Comparison of ENCODE assay signal across 8 mouse cellular contexts in genomic region chr17:12991194-12991634, GRCm38 (mm10). TPM values are rescaled to one million over a fixed set of nuclear protein-coding genes. Genes with fewer than 3 reads are reported as not detected.
DNase-seq lines count a peak whose midpoint lies in the region; ATAC-seq and TF ChIP-seq lines count a peak whose summit lies in the region.

No protein-coding gene starts in this region.

- intact Hi-C loops in left cerebral cortex, adult 2 months (cut with DNase I) = loop anchor here (10.0 kb wide), 1 partner anchor 196 kb away; no protein-coding TSS in a partner anchor

- no peak for ATAC-seq in heart, embryonic 13.5 days (ENCODE audit: extremely low read depth, insufficient number of reproducible peaks, low FRiP score, low TSS enrichment)
- ATAC-seq in limb, embryonic 11.5 days (ENCODE audit: insufficient number of reproducible peaks, low FRiP score, low TSS enrichment, low read depth) = no peak
- ATAC-seq in midbrain, embryonic 13.5 days = no peak

- H3K27me3 ChIP-seq in heart, embryonic 13.5 days (replicated peaks) = no peaks in the 10 kb centered on the region
- no peaks in the 10 kb centered on the region for H3K27me3 ChIP-seq in limb, embryonic 11.5 days (ENCODE audit: control insufficient read depth, insufficient read depth, low read length)
- no peaks in the 10 kb centered on the region for H3K27me3 ChIP-seq in midbrain, embryonic 13.5 days

- no peaks in the 10 kb centered on the region for H3K9me3 ChIP-seq in heart, embryonic 13.5 days
- H3K9me3 ChIP-seq in limb, embryonic 11.5 days (ENCODE audit: control insufficient read depth, low read length) = no peaks in the 10 kb centered on the region
- H3K9me3 ChIP-seq in midbrain, embryonic 13.5 days = no peaks in the 10 kb centered on the region

- no peak for TF ChIP-seq CTCF in left cerebral cortex, adult 2 months (IDR thresholded peaks at IDR 0.05)

- peak overlapping the region; percentile 100 for H3K9ac ChIP-seq in heart, embryonic 13.5 days
- peak overlapping the region; percentile 100 for H3K9ac ChIP-seq in limb, embryonic 11.5 days (ENCODE audit: low read length)
- peak overlapping the region; percentile 99 for H3K9ac ChIP-seq in midbrain, embryonic 13.5 days (replicated peaks)

- DNase-seq in left cerebral cortex, adult 2 months (ENCODE audit: extremely low spot score in 1 of 2, low spot score in 2 of 2) = no peak
- DNase-seq in left cerebral cortex, adult 18-20 months (ENCODE audit: low spot score in 2 of 2) = no peak
- peak; percentile 44 for DNase-seq in c-Kit-positive CD71-positive TER-119-positive erythroid progenitor cells, embryonic 14.5 days (ENCODE audit: low spot score)
- peak; percentile 40 for DNase-seq in limb, embryonic 11.5 days (ENCODE audit: low spot score)
- peak; percentile 37 to 38 for DNase-seq in thymus, postnatal 10 days (ENCODE audit: low spot score in 2 of 2)
- DNase-seq in layer of hippocampus, postnatal 36 days = no peak

- peak overlapping the region; percentile 99 for H3K4me3 ChIP-seq in left cerebral cortex, adult 2 months
- peak overlapping the region; percentile 99 for H3K4me3 ChIP-seq in heart, embryonic 13.5 days
- peak overlapping the region; percentile 72 for H3K4me3 ChIP-seq in limb, embryonic 11.5 days (ENCODE audit: low read depth, low read length)
- peak overlapping the region; percentile 97 for H3K4me3 ChIP-seq in midbrain, embryonic 13.5 days (replicated peaks)

- H3K4me1 ChIP-seq in heart, embryonic 13.5 days = peaks cover 23% of the 10 kb centered on the region
- peaks cover 2% of the 10 kb centered on the region; the same call in 1 of the 2 replicates for H3K4me1 ChIP-seq in limb, embryonic 11.5 days (ENCODE audit: control insufficient read depth, insufficient read depth, low read length)
- peaks cover 25% of the 10 kb centered on the region for H3K4me1 ChIP-seq in midbrain, embryonic 13.5 days (replicated peaks)

- 3% methylated on average over 12 of the region's 12 CpGs for WGBS in heart, embryonic 13.5 days
- 6% methylated on average over 12 of the region's 12 CpGs for WGBS in limb, embryonic 11.5 days
- WGBS in midbrain, embryonic 13.5 days = 2% methylated on average over 12 of the region's 12 CpGs

- H3K27ac ChIP-seq in left cerebral cortex, adult 2 months = peak overlapping the region; percentile 99
- H3K27ac ChIP-seq in heart, embryonic 13.5 days (replicated peaks) = peak overlapping the region; percentile 100
- H3K27ac ChIP-seq in limb, embryonic 11.5 days (replicated peaks; ENCODE audit: low read depth, low read length) = peak overlapping the region; percentile 98
- H3K27ac ChIP-seq in midbrain, embryonic 13.5 days = peak overlapping the region; percentile 99

- peak overlapping the region; percentile 95 for H3K4me2 ChIP-seq in heart, embryonic 13.5 days
- peak overlapping the region; percentile 79 for H3K4me2 ChIP-seq in limb, embryonic 11.5 days (ENCODE audit: low read depth, severe bottlenecking)
- H3K4me2 ChIP-seq in midbrain, embryonic 13.5 days (replicated peaks) = peak overlapping the region; percentile 83

- peaks cover 8% of the 10 kb centered on the region for H3K36me3 ChIP-seq in heart, embryonic 13.5 days
- peaks cover 3% of the 10 kb centered on the region; the same call in 1 of the 2 replicates for H3K36me3 ChIP-seq in limb, embryonic 11.5 days (ENCODE audit: control insufficient read depth, insufficient read depth, low read length)
- peaks cover 5% of the 10 kb centered on the region; the same call in 1 of the 2 replicates for H3K36me3 ChIP-seq in midbrain, embryonic 13.5 days

RNA-seq across cellular contexts. Expression of gene Wtap, which starts 2.8 kb away (rescaled TPM):
- total RNA-seq in left cerebral cortex, adult 2 months (2021) = 10 to 100 TPM; 52.7 to 54.2 TPM
- total RNA-seq in left cerebral cortex, adult 18-20 months (2021) = 10 to 100 TPM; 54.5 to 58.9 TPM
- polyA plus RNA-seq in heart, embryonic 13.5 days (2015; fragmentation: Nextera tagmentation; extraction: Ambion mirVana) = 80.5 and 87.0 TPM in 2 replicates
- 155 and 160 TPM in 2 replicates for polyA plus RNA-seq in limb, embryonic 11.5 days (2014; fragmentation: Nextera tagmentation; extraction: Ambion mirVana)
- 149 and 160 TPM in 2 replicates for polyA plus RNA-seq in midbrain, embryonic 13.5 days (2015; fragmentation: Nextera tagmentation; extraction: Ambion mirVana)
- total RNA-seq in layer of hippocampus, postnatal 36 days (2021) = 10 to 100 TPM; 55.6 to 63.8 TPM

RNA-seq across cellular contexts. Expression of gene Sod2, which starts 15.4 kb away (rescaled TPM):
- total RNA-seq in left cerebral cortex, adult 2 months (2021) = 100 to 1,000 TPM; 267 to 273 TPM
- total RNA-seq in left cerebral cortex, adult 18-20 months (2021) = 100 to 1,000 TPM; 272 to 273 TPM
- polyA plus RNA-seq in heart, embryonic 13.5 days (2015; fragmentation: Nextera tagmentation; extraction: Ambion mirVana) = 305 and 354 TPM in 2 replicates
- 101 and 106 TPM in 2 replicates for polyA plus RNA-seq in limb, embryonic 11.5 days (2014; fragmentation: Nextera tagmentation; extraction: Ambion mirVana)
- polyA plus RNA-seq in midbrain, embryonic 13.5 days (2015; fragmentation: Nextera tagmentation; extraction: Ambion mirVana) = 105 and 112 TPM in 2 replicates
- 100 to 1,000 TPM; 255 to 264 TPM for total RNA-seq in layer of hippocampus, postnatal 36 days (2021)

RNA-seq across cellular contexts. Expression of gene Acat2, which starts 30.7 kb away (rescaled TPM):
- 10 to 100 TPM; 53.4 to 55.6 TPM for total RNA-seq in left cerebral cortex, adult 2 months (2021)
- total RNA-seq in left cerebral cortex, adult 18-20 months (2021) = 10 to 100 TPM; 63.4 to 71.2 TPM
- polyA plus RNA-seq in heart, embryonic 13.5 days (2015; fragmentation: Nextera tagmentation; extraction: Ambion mirVana) = 48.9 and 50.9 TPM in 2 replicates
- 236 and 271 TPM in 2 replicates for polyA plus RNA-seq in limb, embryonic 11.5 days (2014; fragmentation: Nextera tagmentation; extraction: Ambion mirVana)
- polyA plus RNA-seq in midbrain, embryonic 13.5 days (2015; fragmentation: Nextera tagmentation; extraction: Ambion mirVana) = 360 and 384 TPM in 2 replicates
- 10 to 100 TPM; 46.7 to 47.3 TPM for total RNA-seq in layer of hippocampus, postnatal 36 days (2021)

RNA-seq across cellular contexts. Expression of gene Acat3, which starts 50.8 kb away (rescaled TPM):
- 1 to 10 TPM; 5.0 TPM for total RNA-seq in left cerebral cortex, adult 2 months (2021)
- 1 to 10 TPM; 4.8 to 5.5 TPM for total RNA-seq in left cerebral cortex, adult 18-20 months (2021)
- polyA plus RNA-seq in heart, embryonic 13.5 days (2015; fragmentation: Nextera tagmentation; extraction: Ambion mirVana) = 0.13 and 0.47 TPM in 2 replicates
- polyA plus RNA-seq in limb, embryonic 11.5 days (2014; fragmentation: Nextera tagmentation; extraction: Ambion mirVana) = 0.68 and 0.88 TPM in 2 replicates
- 0.92 and 1.1 TPM in 2 replicates for polyA plus RNA-seq in midbrain, embryonic 13.5 days (2015; fragmentation: Nextera tagmentation; extraction: Ambion mirVana)
- 1 to 10 TPM; 3.8 to 5.1 TPM for total RNA-seq in layer of hippocampus, postnatal 36 days (2021)

Comparison
In these comparisons a context has a peak if more than half of its experiments do, and no peak if none do; other contexts are left out.
1. DNase-seq: peak in c-Kit-positive CD71-positive TER-119-positive erythroid progenitor cells, embryonic 14.5 days (single experiment), limb, embryonic 11.5 days (single experiment) and thymus, postnatal 10 days (2 of 2); none in left cerebral cortex, adult 2 months (0 of 2), left cerebral cortex, adult 18-20 months (0 of 2) and layer of hippocampus, postnatal 36 days (0 of 2).
2. Peak in every context shown above with its lines, with median percentiles within 50 percentile points of each other: H3K27ac ChIP-seq, H3K4me3 ChIP-seq, H3K4me2 ChIP-seq and H3K9ac ChIP-seq.